Mouse (Mus musculus): ENCODE results near the gene Vmn1r131. TPM values are rescaled to one million over a fixed set of nuclear protein-coding genes. Genes with fewer than 3 reads are reported as not detected.
"Not testable (repeated sequence)": the region's sequence is repeated elsewhere in the genome, so short reads cannot be mapped to it uniquely, and the experiment has no call there.

Gene Vmn1r131
- polyA plus RNA-seq (2016; fragmentation: Nextera tagmentation; extraction: Ambion mirVana), result not detected in 2 replicates

- not testable (repeated sequence) for H3K4me3 ChIP-seq; H3K36me3 ChIP-seq (replicated peaks); H3K4me1 ChIP-seq; H3K27ac ChIP-seq; DNase-seq (ENCODE audit: extremely low spot score, low spot score); H3K27me3 ChIP-seq (ENCODE audit: poor library complexity, severe bottlenecking); H3K9me3 ChIP-seq
- no CpG with 5 or more reads among the region's 2 CpGs for WGBS
Observed at GRCm38 (mm10) chr7:21545990-21546389, at the start of gene Vmn1r131. Gene Vmn1r131 (minus strand): TSS chr7:21546090.

- H3K4me1 ChIP-seq; H3K27ac ChIP-seq; DNase-seq (ENCODE audit: extremely low spot score, low spot score); H3K9me3 ChIP-seq; H3K36me3 ChIP-seq (replicated peaks); H3K27me3 ChIP-seq (ENCODE audit: poor library complexity, severe bottlenecking); H3K4me3 ChIP-seq: not testable (repeated sequence)
- WGBS, result no CpG with 5 or more reads among the region's 3 CpGs
Observed at GRCm38 (mm10) chr7:21511480-21511879, 34.4 kb downstream of the Vmn1r131 start, which contains the start of gene Vmn1r130. Gene Vmn1r130 (plus strand): TSS chr7:21511780.

Other genes with a start within 250 kb of the Vmn1r131 start
- not detected in 2 replicates for gene Vmn1r126, start 244.6 kb downstream of the Vmn1r131 start, polyA plus RNA-seq (2016; fragmentation: Nextera tagmentation; extraction: Ambion mirVana)
- not detected in 2 replicates for gene Vmn1r127, start 226.2 kb downstream of the Vmn1r131 start, polyA plus RNA-seq (2016; fragmentation: Nextera tagmentation; extraction: Ambion mirVana)
- not detected in 2 replicates for gene Vmn1r128, start 196.7 kb downstream of the Vmn1r131 start, polyA plus RNA-seq (2016; fragmentation: Nextera tagmentation; extraction: Ambion mirVana)
- not detected in 2 replicates for gene Vmn1r129, start 184.8 kb downstream of the Vmn1r131 start, polyA plus RNA-seq (2016; fragmentation: Nextera tagmentation; extraction: Ambion mirVana)
- not detected in 2 replicates for gene Gm6882, start 113.3 kb downstream of the Vmn1r131 start, polyA plus RNA-seq (2016; fragmentation: Nextera tagmentation; extraction: Ambion mirVana)
- not detected in 2 replicates for gene Vmn1r130, start 34.3 kb downstream of the Vmn1r131 start, polyA plus RNA-seq (2016; fragmentation: Nextera tagmentation; extraction: Ambion mirVana)
- not detected in 2 replicates for gene Vmn1r132, start 68.0 kb upstream of the Vmn1r131 start, polyA plus RNA-seq (2016; fragmentation: Nextera tagmentation; extraction: Ambion mirVana)
- gene Gm4175, start 215.4 kb upstream of the Vmn1r131 start, polyA plus RNA-seq (2016; fragmentation: Nextera tagmentation; extraction: Ambion mirVana), result not detected in 2 replicates